Mouse (Mus musculus): ENCODE data around the gene Esr1. TPM values are rescaled to one million over a fixed set of nuclear protein-coding genes. Genes with fewer than 3 reads are reported as not detected.
"Not testable (repeated sequence)": the region's sequence is repeated elsewhere in the genome, so short reads cannot be mapped to it uniquely, and the experiment has no call there.

Esr1 gene
- polyA plus RNA-seq, 1 experiment from 2014 or later = 0.10 TPM

GRCm38 (mm10) chr10:4712061-4712908 is 100.9 kb downstream of the Esr1 start:
- Histone ChIP-seq H3K4me3 (peak overlapping the region; percentile 47), H3K9me3 (no peaks in the 10 kb centered on the region), H3K27me3 (peaks cover 54% of the 10 kb centered on the region), H3K4me1 (peaks cover 10% of the 10 kb centered on the region), H3K36me3 (no peaks in the 10 kb centered on the region), H3K9ac (peak overlapping the region; percentile 16; the same call in 1 of the 2 replicates), H3K4me2 (replicated peaks) (peak overlapping the region; percentile 92), H3K27ac (no peak overlapping the region)
- whole genome bisulfite sequencing = 1% methylated on average over 44 of the region's 68 CpGs
- 0 out of 2 replicates have a peak, but pooled peaks have one; percentile 64 for ATAC-seq (ENCODE audit: insufficient number of reproducible peaks, insufficient read depth, low FRiP score, low TSS enrichment)

DNA sequence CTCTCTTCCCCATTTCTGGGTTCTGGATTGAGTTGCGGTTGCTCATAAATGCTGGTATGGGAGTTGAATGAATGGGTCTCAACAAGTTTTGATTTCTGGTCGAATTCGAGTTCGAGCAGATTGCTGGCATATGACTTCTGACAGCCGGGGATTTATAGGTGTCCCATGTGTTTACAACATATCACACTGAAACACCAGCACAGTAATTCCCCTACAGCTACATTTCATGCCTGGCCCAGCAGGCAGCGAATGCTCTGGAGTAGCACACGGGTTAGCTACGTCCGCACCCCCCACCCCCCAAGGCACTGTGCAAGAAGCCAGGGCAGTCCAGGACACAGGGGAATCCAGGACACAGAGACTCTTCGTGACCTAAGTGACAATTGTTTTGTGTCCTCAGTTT is 102.0 kb downstream of the Esr1 start:
- peaks cover 10% of the 10 kb centered on the region for H3K4me1 ChIP-seq
- peaks cover 54% of the 10 kb centered on the region for H3K27me3 ChIP-seq
- WGBS = 60% methylated on average over 10 of the region's 10 CpGs
- no peaks in the 10 kb centered on the region for H3K36me3 ChIP-seq
- H3K9ac ChIP-seq = no peak overlapping the region
- no peak overlapping the region for H3K4me2 ChIP-seq (replicated peaks)
- no peak for ATAC-seq (ENCODE audit: insufficient number of reproducible peaks, insufficient read depth, low FRiP score, low TSS enrichment)
- no peak overlapping the region for H3K4me3 ChIP-seq
- H3K9me3 ChIP-seq = no peaks in the 10 kb centered on the region
- no peak overlapping the region for H3K27ac ChIP-seq

DNA sequence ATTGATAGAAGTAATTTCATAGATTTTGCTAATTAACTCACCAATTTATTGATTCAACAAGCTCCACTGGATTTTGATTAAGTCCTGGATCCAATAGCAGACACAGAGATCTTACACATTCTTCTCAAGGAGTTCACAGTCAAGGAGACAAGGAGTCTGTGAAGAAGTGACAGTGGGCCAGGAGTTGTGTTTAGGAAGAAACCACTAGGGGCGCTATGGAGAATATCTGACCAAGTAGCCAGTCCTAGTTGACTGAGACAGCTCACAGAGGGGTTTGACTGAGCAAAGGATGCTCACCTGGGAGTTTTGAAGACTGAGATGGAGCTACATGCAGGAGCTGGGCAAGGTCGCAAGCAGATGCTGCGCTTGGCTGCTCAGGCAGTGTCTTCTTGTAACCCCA is 113.5 kb downstream of the Esr1 start:
- Histone ChIP-seq H3K27me3 (no peaks in the 10 kb centered on the region), H3K4me2 (replicated peaks) (no peak overlapping the region), H3K9me3 (no peaks in the 10 kb centered on the region), H3K36me3 (no peaks in the 10 kb centered on the region), H3K4me3 (no peak overlapping the region), H3K27ac (no peak overlapping the region), H3K4me1 (no peaks in the 10 kb centered on the region), H3K9ac (no peak overlapping the region)
- ATAC-seq (ENCODE audit: insufficient number of reproducible peaks, insufficient read depth, low FRiP score, low TSS enrichment) = no peak
- WGBS = 43% methylated on average over 3 of the region's 3 CpGs

DNA sequence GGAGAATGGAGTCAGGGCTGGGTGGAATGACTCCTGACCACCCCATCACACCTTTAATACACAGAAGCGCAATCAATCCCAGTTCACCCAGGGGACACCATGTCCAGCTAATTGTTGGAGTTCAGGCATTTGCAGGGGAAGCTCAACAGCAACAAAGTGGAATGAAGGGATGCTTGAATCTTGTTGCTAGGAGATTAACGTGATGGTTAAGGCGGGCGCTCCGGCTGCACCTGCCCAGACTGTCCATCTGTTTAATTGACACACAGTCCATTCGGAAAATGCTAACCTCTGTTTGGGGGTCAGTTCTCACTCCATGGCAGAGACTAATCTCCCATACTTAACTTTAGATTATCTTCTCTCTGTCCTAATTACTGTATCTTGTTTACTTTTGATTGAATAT is 114.7 kb downstream of the Esr1 start:
- H3K9me3 ChIP-seq = no peaks in the 10 kb centered on the region
- 77% methylated on average over 6 of the region's 6 CpGs for WGBS
- H3K4me1 ChIP-seq = no peaks in the 10 kb centered on the region
- ATAC-seq (ENCODE audit: insufficient number of reproducible peaks, insufficient read depth, low FRiP score, low TSS enrichment) = no peak
- no peak overlapping the region for H3K9ac ChIP-seq
- no peaks in the 10 kb centered on the region for H3K27me3 ChIP-seq
- no peak overlapping the region for H3K27ac ChIP-seq
- no peak overlapping the region for H3K4me3 ChIP-seq
- H3K4me2 ChIP-seq (replicated peaks) = no peak overlapping the region
- no peaks in the 10 kb centered on the region for H3K36me3 ChIP-seq

- ATAC-seq (ENCODE audit: insufficient number of reproducible peaks, insufficient read depth, low FRiP score, low TSS enrichment) = no peak
- WGBS = 58% methylated on average over 2 of the region's 2 CpGs
Measured at GRCm38 (mm10) chr10:4732328-4732727, 120.9 kb downstream of the Esr1 start.

DNA sequence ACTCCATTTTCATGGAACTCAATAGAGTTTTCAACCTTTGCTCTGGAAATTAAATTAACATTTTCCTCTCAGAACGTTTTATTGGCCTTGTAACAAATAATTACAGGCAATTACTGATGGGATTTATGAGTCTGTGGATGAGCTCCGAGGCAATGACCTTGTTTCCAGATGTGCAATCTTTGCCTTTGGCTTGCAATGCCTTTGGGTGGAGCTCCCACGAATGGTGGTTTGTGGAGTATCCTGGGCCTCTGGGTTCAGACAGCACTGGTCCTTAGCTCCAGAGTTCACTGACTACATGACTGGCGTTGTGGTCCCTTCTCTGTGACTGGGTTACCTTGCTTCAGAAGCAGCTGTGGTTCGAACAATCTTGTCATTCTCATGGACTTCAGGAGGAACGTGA is 122.6 kb downstream of the Esr1 start:
- Histone ChIP-seq H3K9me3 (no peaks in the 10 kb centered on the region), H3K4me2 (replicated peaks) (no peak overlapping the region), H3K27ac (no peak overlapping the region), H3K9ac (no peak overlapping the region), H3K4me1 (no peaks in the 10 kb centered on the region), H3K27me3 (no peaks in the 10 kb centered on the region), H3K36me3 (no peaks in the 10 kb centered on the region), H3K4me3 (no peak overlapping the region)
- ATAC-seq (ENCODE audit: insufficient number of reproducible peaks, insufficient read depth, low FRiP score, low TSS enrichment) = no peak
- WGBS = 66% methylated on average over 6 of the region's 6 CpGs

More at GRCm38 (mm10) chr10:4732328-4732727, 120.9 kb downstream of the Esr1 start:
- no peaks in the 10 kb centered on the region for H3K9me3 ChIP-seq
- H3K4me1 ChIP-seq = no peaks in the 10 kb centered on the region
- H3K27ac ChIP-seq = no peak overlapping the region
- no peaks in the 10 kb centered on the region for H3K27me3 ChIP-seq
- no peak overlapping the region for H3K4me3 ChIP-seq
- H3K4me2 ChIP-seq (replicated peaks) = no peak overlapping the region
- H3K36me3 ChIP-seq = no peaks in the 10 kb centered on the region
- H3K9ac ChIP-seq = no peak overlapping the region

- Histone ChIP-seq H3K27me3 (no peaks in the 10 kb centered on the region), H3K4me2 (replicated peaks) (no peak overlapping the region), H3K9ac (no peak overlapping the region), H3K4me1 (no peaks in the 10 kb centered on the region), H3K4me3 (no peak overlapping the region), H3K36me3 (no peaks in the 10 kb centered on the region), H3K9me3 (no peaks in the 10 kb centered on the region), H3K27ac (no peak overlapping the region)
- ATAC-seq (ENCODE audit: insufficient number of reproducible peaks, insufficient read depth, low FRiP score, low TSS enrichment) = no peak
- 94% methylated on average over 2 of the region's 2 CpGs for WGBS
Measured at GRCm38 (mm10) chr10:4734942-4735341, 123.5 kb downstream of the Esr1 start.

GRCm38 (mm10) chr10:4738311-4738710 is 126.9 kb downstream of the Esr1 start:
- no peaks in the 10 kb centered on the region for H3K4me1 ChIP-seq
- H3K4me2 ChIP-seq (replicated peaks) = no peak overlapping the region
- H3K4me3 ChIP-seq = no peak overlapping the region
- no peak overlapping the region for H3K9ac ChIP-seq
- no peak overlapping the region for H3K27ac ChIP-seq
- no peaks in the 10 kb centered on the region for H3K27me3 ChIP-seq
- no peaks in the 10 kb centered on the region for H3K9me3 ChIP-seq
- no peak for ATAC-seq (ENCODE audit: insufficient number of reproducible peaks, insufficient read depth, low FRiP score, low TSS enrichment)
- WGBS = 87% methylated on average over 2 of the region's 2 CpGs
- H3K36me3 ChIP-seq = no peaks in the 10 kb centered on the region

DNA sequence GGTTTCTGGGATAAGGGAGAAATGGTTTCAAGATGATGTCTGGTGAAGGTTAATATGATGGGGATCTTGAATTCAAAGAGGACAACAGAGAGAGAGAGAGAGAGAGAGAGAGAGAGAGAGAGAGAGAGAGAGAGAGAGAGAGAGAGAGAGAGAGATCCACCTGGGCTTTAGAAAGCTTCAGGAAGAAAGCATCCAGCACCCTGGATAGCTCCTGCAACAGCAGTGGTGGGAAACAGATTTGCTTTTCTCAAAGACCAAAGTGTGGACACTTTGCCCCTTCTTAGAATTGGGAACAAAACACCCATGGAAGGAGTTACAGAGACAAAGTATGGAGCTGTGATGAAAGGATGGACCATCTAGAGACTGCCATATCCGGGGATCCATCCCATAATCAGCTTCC is 139.7 kb downstream of the Esr1 start:
- not testable (repeated sequence) for ATAC-seq (ENCODE audit: insufficient number of reproducible peaks, insufficient read depth, low FRiP score, low TSS enrichment); H3K27me3 ChIP-seq; H3K4me3 ChIP-seq; H3K27ac ChIP-seq; H3K9me3 ChIP-seq; H3K4me2 ChIP-seq (replicated peaks); H3K9ac ChIP-seq; H3K36me3 ChIP-seq; H3K4me1 ChIP-seq
- 56% methylated on average over 1 of the region's 1 CpGs for WGBS

GRCm38 (mm10) chr10:4752977-4753376 is 141.6 kb downstream of the Esr1 start:
- WGBS = 84% methylated on average over 4 of the region's 4 CpGs
- Histone ChIP-seq H3K27ac (no peak overlapping the region), H3K4me1 (no peaks in the 10 kb centered on the region), H3K9ac (no peak overlapping the region), H3K27me3 (no peaks in the 10 kb centered on the region), H3K4me3 (no peak overlapping the region), H3K36me3 (no peaks in the 10 kb centered on the region), H3K9me3 (no peaks in the 10 kb centered on the region), H3K4me2 (replicated peaks) (no peak overlapping the region)
- no peak for ATAC-seq (ENCODE audit: insufficient number of reproducible peaks, insufficient read depth, low FRiP score, low TSS enrichment)

GRCm38 (mm10) chr10:4775541-4775940 is 164.1 kb downstream of the Esr1 start:
- H3K36me3 ChIP-seq = no peaks in the 10 kb centered on the region
- no peaks in the 10 kb centered on the region for H3K4me1 ChIP-seq
- no peak overlapping the region for H3K9ac ChIP-seq
- H3K4me3 ChIP-seq = no peak overlapping the region
- 82% methylated on average over 3 of the region's 3 CpGs for WGBS
- no peak for ATAC-seq (ENCODE audit: insufficient number of reproducible peaks, insufficient read depth, low FRiP score, low TSS enrichment)
- H3K27me3 ChIP-seq = no peaks in the 10 kb centered on the region
- H3K27ac ChIP-seq = no peak overlapping the region
- H3K9me3 ChIP-seq = no peaks in the 10 kb centered on the region
- no peak overlapping the region for H3K4me2 ChIP-seq (replicated peaks)

- 84% methylated on average over 6 of the region's 6 CpGs for whole genome bisulfite sequencing
- no peak overlapping the region for H3K27ac ChIP-seq
- no peak for ATAC-seq (ENCODE audit: insufficient number of reproducible peaks, insufficient read depth, low FRiP score, low TSS enrichment)
- no peak overlapping the region for H3K4me3 ChIP-seq
- no peaks in the 10 kb centered on the region for H3K9me3 ChIP-seq
- H3K4me2 ChIP-seq (replicated peaks) = no peak overlapping the region
- H3K36me3 ChIP-seq = no peaks in the 10 kb centered on the region
- H3K9ac ChIP-seq = no peak overlapping the region
- no peaks in the 10 kb centered on the region for H3K27me3 ChIP-seq
- no peaks in the 10 kb centered on the region for H3K4me1 ChIP-seq
Measured at GRCm38 (mm10) chr10:4776007-4776713, 164.8 kb downstream of the Esr1 start.

Data from embryonic facial prominence, embryonic 12.5 days (tissue).